Mouse (Mus musculus): ENCODE data around the gene Trip10. TPM values are rescaled to one million over a fixed set of nuclear protein-coding genes. Genes with fewer than 3 reads are reported as not detected.

The Trip10 gene
- total RNA-seq, 2 experiments from 2014 or later = 45.6 to 46.9 TPM

- DNase-seq = no peak
Observed at GRCm38 (mm10) chr17:57292968-57293367, 43.7 kb downstream of the Trip10 start.

DNA sequence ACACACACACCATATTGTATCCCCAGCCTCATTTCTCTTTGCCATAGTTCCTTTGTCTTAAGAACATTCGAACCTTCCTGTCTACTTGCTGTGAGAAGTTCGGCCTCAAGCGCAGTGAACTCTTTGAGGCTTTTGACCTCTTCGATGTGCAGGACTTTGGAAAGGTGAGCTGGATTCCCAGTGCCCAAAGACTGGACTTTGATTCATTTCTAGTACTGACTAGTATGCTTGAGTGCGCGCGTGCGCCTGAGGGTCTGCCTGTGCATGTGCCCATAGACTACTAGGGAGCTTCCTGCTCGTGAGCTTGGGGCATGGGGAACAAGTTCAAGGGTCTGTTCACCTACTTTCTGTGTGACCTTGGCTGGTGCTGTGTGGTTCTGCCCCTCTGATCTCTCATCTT is 46.7 kb downstream of the Trip10 start:
- no peak for DNase-seq

GRCm38 (mm10) chr17:57297040-57297439 is 47.8 kb downstream of the Trip10 start:
- DNase-seq = no peak

DNA sequence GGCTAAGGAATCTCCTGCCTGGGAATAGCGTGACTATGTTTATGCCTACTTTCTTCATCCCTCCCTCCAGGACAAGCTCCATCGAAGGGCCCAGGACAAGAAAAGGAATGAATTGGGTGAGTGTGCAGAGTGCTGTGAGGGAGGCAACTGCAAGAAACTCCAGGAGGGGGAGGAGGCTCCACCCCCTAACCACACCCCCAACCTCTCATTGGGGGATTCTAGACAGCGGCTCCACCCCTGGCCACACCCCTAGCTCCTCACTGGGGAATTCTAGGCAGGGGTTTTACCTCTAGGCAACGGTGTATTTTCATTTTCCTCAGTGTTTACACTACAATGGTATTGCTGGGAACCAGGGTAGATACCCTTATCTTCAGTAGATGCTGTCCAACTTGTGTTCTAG is 56.3 kb downstream of the Trip10 start:
- DNase-seq = no peak

GRCm38 (mm10) chr17:57307074-57307473 is 57.8 kb downstream of the Trip10 start:
- no peak for DNase-seq

- DNase-seq = no peak
Observed at GRCm38 (mm10) chr17:57311801-57312200, 62.5 kb downstream of the Trip10 start.

Small RNAs within 50 kb of the gene (microRNA-seq; reads per million reads assigned to microRNA genes)
- 0 reads per million in 2 experiments for gene Mir6978

Other genes starting within 250 kb of the Trip10 start
- gene Pspn, start 249.4 kb upstream of the Trip10 start, total RNA-seq (2021) = not detected
- 10 to 100 TPM; 36.0 to 36.9 TPM for gene Gtf2f1, start 238.2 kb upstream of the Trip10 start, total RNA-seq (2021)
- not detected for gene Gm17949, start 238.0 kb upstream of the Trip10 start, total RNA-seq (2021)
- gene Khsrp, start 217.9 kb upstream of the Trip10 start, total RNA-seq (2021) = 100 to 1,000 TPM; 112 to 113 TPM
- not detected for gene Slc25a41, start 207.8 kb upstream of the Trip10 start, total RNA-seq (2021)
- under 1 TPM in 1 of 2 experiments, not detected in 1; 0.47 TPM for gene Crb3, start 190.3 kb upstream of the Trip10 start, total RNA-seq (2021)
- gene Slc25a23, start 189.6 kb upstream of the Trip10 start, total RNA-seq (2021) = 10 to 100 TPM; 78.3 to 81.6 TPM
- under 1 TPM; 0.69 to 0.70 TPM for gene Dennd1c, start 170.9 kb upstream of the Trip10 start, total RNA-seq (2021)
- gene Tubb4a, start 161.7 kb upstream of the Trip10 start, total RNA-seq (2021) = 1 to 10 TPM; 5.9 to 6.7 TPM
- under 1 TPM; 0.48 to 0.61 TPM for gene Tnfsf9, start 144.1 kb upstream of the Trip10 start, total RNA-seq (2021)
- gene Cd70, start 99.7 kb upstream of the Trip10 start, total RNA-seq (2021) = not detected
- gene Tnfsf14, start 55.3 kb upstream of the Trip10 start, total RNA-seq (2021) = not detected
- 10 to 100 TPM; 60.1 to 79.6 TPM for gene C3, start 21.3 kb upstream of the Trip10 start, total RNA-seq (2021)
- 10 to 100 TPM; 19.5 to 20.4 TPM for gene Gpr108, start 1.0 kb upstream of the Trip10 start, total RNA-seq (2021)
- 1 to 10 TPM; 1.0 to 1.4 TPM for gene Vav1, start 29.6 kb downstream of the Trip10 start, total RNA-seq (2021)
- gene Adgre1, start 109.2 kb downstream of the Trip10 start, total RNA-seq (2021) = 1 to 10 TPM; 3.9 to 4.0 TPM